Comparison of ENCODE assay signal across 11 mouse cellular contexts in genomic region chr12:70648179-70648811, GRCm38 (mm10).
DNase-seq lines count a peak whose midpoint lies in the region; TF ChIP-seq lines count a peak whose summit lies in the region.
"Had no signal": no experiment of that assay in that cellular context is flagged by ENCODE, and none has a peak within 500 bp of the region (broad histone marks: within the 10 kb centered on the region; RNA-seq: fewer than 3 reads in every experiment).

No protein-coding gene starts in this region.

- H3K27me3 ChIP-seq in kidney, adult 2 months (replicated peaks; ENCODE audit: control insufficient read depth, insufficient read depth, low read length): no peaks in the 10 kb centered on the region
- H3K27me3 ChIP-seq: kidney, embryonic 15.5 days; liver, embryonic 15.5 days had no signal

- H3K36me3 ChIP-seq in kidney, adult 2 months (ENCODE audit: control insufficient read depth, insufficient read depth, low read length): no peaks in the 10 kb centered on the region
- H3K36me3 ChIP-seq: hindbrain, embryonic 10.5 days; kidney, embryonic 15.5 days; liver, embryonic 15.5 days had no signal

- 65% methylated on average over 6 of the region's 6 CpGs for WGBS in kidney, adult 2 months

- TF ChIP-seq POLR2A in kidney, adult 2 months (IDR thresholded peaks at IDR 0.05; ENCODE audit: low read depth, low read length): no peak

- no peak overlapping the region for H3K27ac ChIP-seq in kidney, adult 2 months (ENCODE audit: insufficient read depth, low read depth, low read length)
- H3K27ac ChIP-seq: hindbrain, embryonic 10.5 days; kidney, embryonic 15.5 days; liver, embryonic 15.5 days had no signal

- no peaks in the 10 kb centered on the region for H3K4me1 ChIP-seq in kidney, adult 2 months (ENCODE audit: control insufficient read depth, insufficient read depth, low read length)
- H3K4me1 ChIP-seq: hindbrain, embryonic 10.5 days; kidney, embryonic 15.5 days; liver, embryonic 15.5 days had no signal

- intact Hi-C loops in heart, postnatal 10 days (cut with DNase I): loop anchor here (5.0 kb wide), 1 partner anchor 91 kb away; no protein-coding TSS in a partner anchor

- DNase-seq in kidney, adult 2 months: peak; percentile 28
- no peak for DNase-seq in kidney, postnatal 4 days
- DNase-seq in urinary bladder, postnatal 25 days (ENCODE audit: low spot score): peak; percentile 31
- no peak for DNase-seq in urinary bladder, adult 2 months (ENCODE audit: low spot score)
- DNase-seq in heart, postnatal 10 days: peak; percentile 31 to 41
- no peak for DNase-seq in embryo, embryonic 10.5 days (ENCODE audit: low spot score)
- no peak for DNase-seq in right cerebral cortex, postnatal 14 days
- DNase-seq: cerebellum, adult 11 months had no signal

- H3K4me3 ChIP-seq in kidney, adult 2 months (ENCODE audit: insufficient read depth, low read depth, low read length): no peak overlapping the region
- H3K4me3 ChIP-seq: hindbrain, embryonic 10.5 days; kidney, embryonic 15.5 days; liver, embryonic 15.5 days had no signal

- TF ChIP-seq CTCF in kidney, adult 2 months (conservative IDR thresholded peaks at IDR 0.05; ENCODE audit: insufficient read depth, insufficient read length, low read depth, low read length): no peak

Comparison
In these comparisons a context has a peak if more than half of its experiments do, and no peak if none do; other contexts are left out.
1. DNase-seq: peak in kidney, adult 2 months (single experiment), urinary bladder, postnatal 25 days (single experiment) and heart, postnatal 10 days (2 of 2); none in kidney, postnatal 4 days (0 of 2), urinary bladder, adult 2 months (single experiment), embryo, embryonic 10.5 days (single experiment) and right cerebral cortex, postnatal 14 days (single experiment).